Mouse (Mus musculus) duodenum, adult 2 months (tissue): ENCODE data around the gene Gm14399. TPM values are rescaled to one million over a fixed set of nuclear protein-coding genes. Genes with fewer than 3 reads are reported as not detected.

Experiments
- polyA plus RNA-seq: library from polyadenylated mRNA; depleted of rRNA; stranded (reverse); fragments of >200 nt; gene quantifications from 2 replicates; pipeline ENCODE4 v1.2.3, GENCODE M21; 2012; ENCODE audit warnings: low replicate concordance; rRNA removed

The Gm14399 gene
- polyA plus RNA-seq, result not detected in 2 replicates

DNA sequence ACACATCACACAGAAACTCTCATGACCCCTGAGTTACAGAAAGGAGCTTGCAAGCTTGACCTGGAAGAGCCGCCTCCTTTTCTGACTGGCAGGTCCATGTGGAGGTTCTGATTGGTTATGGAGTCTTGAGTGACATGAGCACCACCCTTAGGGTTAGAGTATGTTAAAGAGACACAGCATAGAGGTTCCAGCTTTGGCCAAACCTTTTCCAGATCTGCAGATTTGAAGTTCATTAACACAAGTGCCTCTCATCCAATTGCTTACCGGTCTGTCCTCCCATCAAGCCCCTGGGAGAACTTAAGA lies at the start of gene Gm14399:
Gene Gm14399 (minus strand): TSS at position 20 of the 303 bp plus-strand sequence.

DNA sequence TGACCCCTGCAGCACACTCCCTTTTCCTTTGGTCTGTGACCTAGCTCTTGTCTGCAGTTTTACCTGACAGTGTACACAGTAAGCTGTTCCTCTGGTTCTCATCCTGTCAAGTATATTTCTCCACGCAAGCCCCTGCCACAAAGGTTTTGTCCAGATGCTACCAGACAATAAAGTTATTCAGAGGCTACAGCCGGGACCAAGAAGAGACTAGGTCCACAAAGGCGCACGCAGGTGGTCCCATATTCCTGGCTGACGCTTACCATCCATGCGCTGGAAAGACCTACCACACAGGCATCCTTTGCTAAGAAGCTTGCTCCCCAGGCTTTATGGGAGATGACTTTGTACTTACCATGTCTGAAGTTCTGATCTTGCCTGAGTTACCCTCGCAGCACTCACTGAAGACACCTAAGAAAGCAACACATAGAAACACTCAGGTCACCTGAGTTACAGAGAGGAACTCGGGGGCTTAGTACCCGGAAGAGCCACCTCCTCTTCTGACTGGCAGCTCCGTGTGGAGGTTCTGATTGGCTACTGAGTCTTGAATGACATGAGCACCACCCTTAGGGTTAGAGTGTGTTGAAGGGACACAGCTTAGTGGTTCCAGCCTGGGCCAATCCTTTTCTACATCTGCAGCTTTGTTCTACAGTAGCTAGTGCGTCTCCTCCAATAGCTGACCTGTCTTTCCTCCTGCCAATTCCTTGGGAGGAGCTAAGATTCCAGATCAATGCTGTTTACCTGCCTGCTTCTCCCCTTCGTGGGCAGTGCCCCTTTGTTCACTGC lies 33.8 kb upstream of the Gm14399 start, which contains the start of gene Gm14443:
Gene Gm14443 (minus strand): TSS at position 471 of the 780 bp plus-strand sequence.

Other genes starting within 250 kb of the Gm14399 start
- not detected in 2 replicates for gene Gm14444, start 131.8 kb downstream of the Gm14399 start, polyA plus RNA-seq
- gene Gm14393, start 74.2 kb downstream of the Gm14399 start, polyA plus RNA-seq, result not detected in 2 replicates
- gene Gm14443, start 33.9 kb upstream of the Gm14399 start, polyA plus RNA-seq, result not detected in 2 replicates
- 0.77 and 1.5 TPM in 2 replicates for gene Gm14391, start 64.9 kb upstream of the Gm14399 start, polyA plus RNA-seq
- not detected in 2 replicates for gene Gm14440, start 133.1 kb upstream of the Gm14399 start, polyA plus RNA-seq
- gene Gm4631, start 196.2 kb upstream of the Gm14399 start, polyA plus RNA-seq, result 0.12 and 0.19 TPM in 2 replicates
- not detected in 2 replicates for gene Zfp968, start 230.4 kb upstream of the Gm14399 start, polyA plus RNA-seq